Comparison of ENCODE assay signal across 23 mouse cellular contexts in the genomic region with DNA sequence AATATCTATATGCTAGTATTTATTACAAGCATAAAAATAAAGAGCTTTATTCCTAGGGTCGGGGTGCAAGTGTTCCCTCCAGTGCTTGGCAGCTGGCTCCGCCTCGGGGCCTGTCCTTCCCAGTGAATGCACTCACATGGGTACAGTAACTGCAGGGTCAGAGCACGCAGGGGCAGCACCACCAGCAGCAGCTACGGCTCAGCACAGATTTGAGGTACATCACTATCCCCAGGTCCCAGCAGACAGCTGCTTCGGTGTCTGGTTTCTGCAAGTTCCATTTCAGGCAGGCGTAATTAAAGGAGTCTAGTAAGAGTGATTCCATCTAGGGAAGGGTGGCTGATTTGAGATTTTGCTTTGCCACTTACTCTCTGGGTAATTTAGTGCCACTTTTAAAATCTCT. TPM values are rescaled to one million over a fixed set of nuclear protein-coding genes. Genes with fewer than 3 reads are reported as not detected.
DNase-seq lines count a peak whose midpoint lies in the region; ATAC-seq and TF ChIP-seq lines count a peak whose summit lies in the region.
"Had no signal": no experiment of that assay in that cellular context is flagged by ENCODE, and none has a peak within 500 bp of the region (broad histone marks: within the 10 kb centered on the region; RNA-seq: fewer than 3 reads in every experiment).

No protein-coding gene starts in this region.

- H3K4me3 ChIP-seq in heart, embryonic 14.5 days (ENCODE audit: control insufficient read depth in 1 of 2, insufficient read depth in 1 of 2, low read depth in 1 of 2, low read length in 2 of 2) = no peak overlapping the region
- H3K4me3 ChIP-seq in limb, embryonic 13.5 days = no peak overlapping the region
- no peak overlapping the region for H3K4me3 ChIP-seq in limb, embryonic 10.5 days
- H3K4me3 ChIP-seq in lung, adult 2 months (replicated peaks; ENCODE audit: extremely low read depth, low read depth, low read length) = no peak overlapping the region
- H3K4me3 ChIP-seq: embryonic facial prominence, embryonic 12.5 days; megakaryocyte, embryonic 14.5 days; midbrain, embryonic 15.5 days had no signal

- H3K4me1 ChIP-seq in heart, embryonic 14.5 days (ENCODE audit: control insufficient read depth in 2 of 2, insufficient read depth in 2 of 2, low read length in 2 of 2) = peaks cover 11 to 22% of the 10 kb centered on the region in 2 experiments
- no peaks in the 10 kb centered on the region for H3K4me1 ChIP-seq in limb, embryonic 13.5 days
- H3K4me1 ChIP-seq in limb, embryonic 10.5 days = no peaks in the 10 kb centered on the region
- no peaks in the 10 kb centered on the region for H3K4me1 ChIP-seq in lung, adult 2 months (ENCODE audit: control insufficient read depth, insufficient read depth, low read length)
- H3K4me1 ChIP-seq: embryonic facial prominence, embryonic 12.5 days; midbrain, embryonic 15.5 days had no signal

- no peak overlapping the region for H3K4me2 ChIP-seq in heart, embryonic 14.5 days (ENCODE audit: low read length)
- no peak overlapping the region for H3K4me2 ChIP-seq in limb, embryonic 13.5 days (replicated peaks)
- H3K4me2 ChIP-seq: embryonic facial prominence, embryonic 12.5 days; midbrain, embryonic 15.5 days had no signal

- peak overlapping the region; percentile 17 to 91; a peak in 3 of 4 replicates for H3K27ac ChIP-seq in heart, embryonic 14.5 days (replicated peaks in 1 of 2; ENCODE audit: control insufficient read depth in 1 of 2, insufficient read depth in 1 of 2, low read depth in 2 of 2, low read length in 2 of 2)
- no peak overlapping the region for H3K27ac ChIP-seq in limb, embryonic 13.5 days
- H3K27ac ChIP-seq in limb, embryonic 10.5 days = no peak overlapping the region
- H3K27ac ChIP-seq: midbrain, embryonic 15.5 days; stomach, postnatal 0 days had no signal

- no peak for DNase-seq in frontal cortex, postnatal 10 days (ENCODE audit: low spot score in 2 of 2)
- DNase-seq in heart, postnatal 4 days = no peak
- no peak for DNase-seq in limb, embryonic 10.5 days (ENCODE audit: low spot score)
- DNase-seq in skeletal muscle tissue, adult 2 months (ENCODE audit: low read depth, low spot score) = peak; percentile 73
- DNase-seq in lung, adult 2 months = no peak
- DNase-seq: adrenal gland, postnatal 25 days; cerebellum, adult 9-10 months; gastrocnemius, postnatal 14 days; kidney, adult 2 months; kidney, postnatal 25 days; lung, adult 18-20 months; right cerebral cortex, postnatal 4 days had no signal

- TF ChIP-seq POLR2A in lung, adult 2 months (IDR thresholded peaks at IDR 0.05; ENCODE audit: borderline replicate concordance, extremely low read depth, low read depth, low read length) = no peak

- H3K36me3 ChIP-seq in heart, embryonic 14.5 days (ENCODE audit: control insufficient read depth, insufficient read depth, low read length) = peaks cover 6% of the 10 kb centered on the region; the same call in 1 of the 2 replicates
- H3K36me3 ChIP-seq in limb, embryonic 13.5 days = peaks cover 41% of the 10 kb centered on the region
- peaks cover 22% of the 10 kb centered on the region for H3K36me3 ChIP-seq in limb, embryonic 10.5 days

- peak; percentile 63 for ATAC-seq in frontal cortex, adult (ENCODE audit: low TSS enrichment)
- no peak for ATAC-seq in heart, embryonic 14.5 days (ENCODE audit: insufficient number of reproducible peaks, insufficient read depth, low FRiP score, low read depth)
- 0 out of 2 replicates have a peak, but pooled peaks have one; percentile 52 for ATAC-seq in limb, embryonic 13.5 days (ENCODE audit: low FRiP score, low read depth)
- ATAC-seq: forebrain, embryonic 16.5 days; inflammation-experienced regulatory T-cells, adult 6 months; midbrain, embryonic 15.5 days had no signal

- H3K9me3 ChIP-seq in heart, embryonic 14.5 days (ENCODE audit: control insufficient read depth, low read length) = 0 out of 2 replicates have a peak, but pooled peaks cover 3% of the 10 kb centered on the region
- no peaks in the 10 kb centered on the region for H3K9me3 ChIP-seq in limb, embryonic 13.5 days
- no peaks in the 10 kb centered on the region for H3K9me3 ChIP-seq in limb, embryonic 10.5 days (replicated peaks)
- H3K9me3 ChIP-seq: embryonic facial prominence, embryonic 12.5 days; midbrain, embryonic 15.5 days had no signal

- TF ChIP-seq CTCF in lung, adult 2 months (IDR thresholded peaks at IDR 0.05; ENCODE audit: insufficient read depth, low read length) = no peak

- peak overlapping the region; percentile 21; the same call in 1 of the 2 replicates for H3K9ac ChIP-seq in heart, embryonic 14.5 days (ENCODE audit: low read length)
- no peak overlapping the region for H3K9ac ChIP-seq in limb, embryonic 13.5 days
- H3K9ac ChIP-seq: embryonic facial prominence, embryonic 12.5 days; midbrain, embryonic 15.5 days had no signal

- 46% methylated on average over 7 of the region's 7 CpGs for WGBS in heart, embryonic 14.5 days
- 49% methylated on average over 7 of the region's 7 CpGs for WGBS in limb, embryonic 13.5 days
- WGBS in limb, embryonic 10.5 days = 68% methylated on average over 7 of the region's 7 CpGs
- 82% methylated on average over 7 of the region's 7 CpGs for WGBS in lung, adult 2 months

- H3K27me3 ChIP-seq in heart, embryonic 14.5 days (ENCODE audit: control insufficient read depth, insufficient read depth, low read length) = no peaks in the 10 kb centered on the region
- no peaks in the 10 kb centered on the region for H3K27me3 ChIP-seq in limb, embryonic 13.5 days
- H3K27me3 ChIP-seq in limb, embryonic 10.5 days (ENCODE audit: low read depth, poor library complexity, severe bottlenecking) = no peaks in the 10 kb centered on the region
- H3K27me3 ChIP-seq: CH12.LX; embryonic facial prominence, embryonic 12.5 days; midbrain, embryonic 15.5 days had no signal

RNA-seq across cellular contexts. Expression of gene Podxl2, which starts 16.5 kb away (rescaled TPM):
- 49.9 and 51.6 TPM in 2 replicates for polyA plus RNA-seq in heart, embryonic 14.5 days (2014; fragmentation: Nextera tagmentation; extraction: Ambion mirVana)
- total RNA-seq in heart, postnatal 4 days (2021) = 10 to 100 TPM; 61.1 to 65.1 TPM
- 108 and 114 TPM in 2 replicates for polyA plus RNA-seq in limb, embryonic 13.5 days (2015; fragmentation: Nextera tagmentation; extraction: Ambion mirVana)
- 31.1 and 50.4 TPM in 2 replicates for polyA plus RNA-seq in limb, embryonic 10.5 days (2016; fragmentation: Nextera tagmentation; extraction: Ambion mirVana)
- polyA plus RNA-seq in lung, adult 2 months (2012; rRNA removed) = 35.8 and 51.4 TPM in 2 replicates
- total RNA-seq: MEL had no signal
- polyA plus RNA-seq: inflammation-experienced regulatory T-cells, adult 6 months had no signal

RNA-seq across cellular contexts. Expression of gene Abtb1, which starts 16.6 kb away (rescaled TPM):
- polyA plus RNA-seq in heart, embryonic 14.5 days (2014; fragmentation: Nextera tagmentation; extraction: Ambion mirVana) = 20.9 and 22.3 TPM in 2 replicates
- 10 to 100 TPM; 14.8 to 19.6 TPM for total RNA-seq in heart, postnatal 4 days (2021)
- polyA plus RNA-seq in limb, embryonic 13.5 days (2015; fragmentation: Nextera tagmentation; extraction: Ambion mirVana) = 28.0 and 30.2 TPM in 2 replicates
- polyA plus RNA-seq in limb, embryonic 10.5 days (2016; fragmentation: Nextera tagmentation; extraction: Ambion mirVana) = 22.9 and 25.3 TPM in 2 replicates
- 80.0 and 90.8 TPM in 2 replicates for polyA plus RNA-seq in lung, adult 2 months (2012; rRNA removed)

RNA-seq across cellular contexts. Expression of gene Mcm2, which starts 40.2 kb away (rescaled TPM):
- 79.2 and 83.9 TPM in 2 replicates for polyA plus RNA-seq in heart, embryonic 14.5 days (2014; fragmentation: Nextera tagmentation; extraction: Ambion mirVana)
- 100 to 1,000 TPM in 1 of 2 experiments, 10 to 100 TPM in 1; 86.1 to 103 TPM for total RNA-seq in heart, postnatal 4 days (2021)
- polyA plus RNA-seq in limb, embryonic 13.5 days (2015; fragmentation: Nextera tagmentation; extraction: Ambion mirVana) = 144 and 146 TPM in 2 replicates
- 281 and 283 TPM in 2 replicates for polyA plus RNA-seq in limb, embryonic 10.5 days (2016; fragmentation: Nextera tagmentation; extraction: Ambion mirVana)
- 11.1 and 12.6 TPM in 2 replicates for polyA plus RNA-seq in lung, adult 2 months (2012; rRNA removed)

RNA-seq across cellular contexts. Expression of gene Tpra1, which starts 43.7 kb away (rescaled TPM):
- polyA plus RNA-seq in heart, embryonic 14.5 days (2014; fragmentation: Nextera tagmentation; extraction: Ambion mirVana) = 36.8 and 39.5 TPM in 2 replicates
- 10 to 100 TPM; 29.7 to 30.8 TPM for total RNA-seq in heart, postnatal 4 days (2021)
- polyA plus RNA-seq in limb, embryonic 13.5 days (2015; fragmentation: Nextera tagmentation; extraction: Ambion mirVana) = 89.5 and 89.6 TPM in 2 replicates
- polyA plus RNA-seq in limb, embryonic 10.5 days (2016; fragmentation: Nextera tagmentation; extraction: Ambion mirVana) = 48.7 and 60.3 TPM in 2 replicates
- polyA plus RNA-seq in lung, adult 2 months (2012; rRNA removed) = 176 and 184 TPM in 2 replicates

Comparison
In these comparisons a context has a peak if more than half of its experiments do, and no peak if none do; other contexts are left out.
1. H3K27ac ChIP-seq: peak in heart, embryonic 14.5 days (2 of 2); none in limb, embryonic 13.5 days (single experiment) and limb, embryonic 10.5 days (single experiment).